Mouse (Mus musculus) stomach, postnatal 0 days (tissue): ENCODE measurements around the gene Rgl3. TPM values are rescaled to one million over a fixed set of nuclear protein-coding genes. Genes with fewer than 3 reads are reported as not detected.

ENCODE experiments used
- ATAC-seq: fragments of 200-750 bp; cut with Nextera tagmentation; 2 replicates; pipeline ENCODE4 v1.8.0; 2017; ENCODE audit not compliant: low FRiP score, low TSS enrichment
- DNase-seq: peaks from one replicate; pipeline ENCODE4 v3.0.0-alpha.2; 2016; ENCODE audit warnings: low spot score
- H3K27ac ChIP-seq: fragments of 300-500 bp; sonication (generic); replicated peaks from 2 replicates; pipeline ENCODE4 v1.5.1; 2014; ENCODE audit warnings: mild to moderate bottlenecking, control low read depth
- H3K27me3 ChIP-seq: fragments of 300-500 bp; sonication (generic); 2 replicates; pipeline ENCODE4 v1.6.1; 2014; ENCODE audit warnings: low read length; ENCODE audit not compliant: control insufficient read depth, insufficient read depth
- H3K36me3 ChIP-seq: fragments of 300-500 bp; sonication (generic); 2 replicates; pipeline ENCODE4 v1.6.1; 2014; ENCODE audit warnings: low read length, mixed read lengths; ENCODE audit not compliant: control insufficient read depth, insufficient read depth
- H3K4me1 ChIP-seq: fragments of 300-500 bp; sonication (generic); replicated peaks from 2 replicates; pipeline ENCODE4 v1.6.1; 2014; ENCODE audit warnings: antibody characterized with exemption; ENCODE audit not compliant: control insufficient read depth, insufficient read depth
- H3K4me2 ChIP-seq: fragments of 300-500 bp; sonication (generic); replicated peaks from 2 replicates; pipeline ENCODE4 v1.6.1; 2014; ENCODE audit warnings: low read depth, mild to moderate bottlenecking, control low read depth, moderate library complexity
- H3K4me3 ChIP-seq: fragments of 300-500 bp; sonication (generic); 2 replicates; pipeline ENCODE4 v1.5.1; 2014; ENCODE audit warnings: low read depth, low read length, control low read depth
- H3K9ac ChIP-seq: fragments of 300-500 bp; sonication (generic); 2 replicates; pipeline ENCODE4 v1.6.1; 2014; ENCODE audit warnings: mild to moderate bottlenecking, low read length, control low read depth, mixed read lengths
- H3K9me3 ChIP-seq: fragments of 300-500 bp; sonication (generic); 2 replicates; pipeline ENCODE4 v1.6.1; 2016; ENCODE audit warnings: low read length; ENCODE audit not compliant: control insufficient read depth
- CTCF ChIP-seq: IDR thresholded peaks from 2 replicates; pipeline ENCODE4 v1.5.1; 2016; ENCODE audit warnings: antibody characterized with exemption, low read depth, mild to moderate bottlenecking, moderate library complexity
- EP300 ChIP-seq: optimal IDR thresholded peaks from 2 replicates; pipeline ENCODE3; 2016; ENCODE audit warnings: antibody characterized with exemption
- WGBS: fragments of 180-500 bp; shearing (Covaris S2); extraction: QIAGEN DNeasy Blood & Tissue Kit; methylation state at CpG from one replicate; pipeline ENCODE4 v1.1.7; 2014; 5-methylcytosine and 5-hydroxymethylcytosine counted together
- polyA plus RNA-seq: library from polyadenylated mRNA; unstranded; fragments of >200 nt; fragmentation: Nextera tagmentation; extraction: Ambion mirVana; gene quantifications from 2 replicates; pipeline ENCODE4 v1.2.1, GENCODE M21; 2015

The Rgl3 gene
- polyA plus RNA-seq, 1 experiment from 2014 or later = 2.7 TPM

GRCm38 (mm10) chr9:21925506-21925905, 63.7 kb downstream of the Rgl3 start:
- Histone ChIP-seq H3K27ac (no peak overlapping the region), H3K36me3 (no peaks in the 10 kb centered on the region), H3K9ac (no peak overlapping the region), H3K4me2 (no peak overlapping the region), H3K9me3 (no peaks in the 10 kb centered on the region), H3K4me3 (no peak overlapping the region), H3K27me3 (no peaks in the 10 kb centered on the region), H3K4me1 (0 out of 2 replicates have a peak, but pooled peaks cover 6% of the 10 kb centered on the region)
- no peak for TF ChIP-seq EP300
- TF ChIP-seq CTCF = 0 out of 2 replicates have a peak, but pooled peaks have one; percentile 2
- no peak for ATAC-seq
- WGBS = 96% methylated on average over 1 of the region's 1 CpGs
- DNase-seq = no peak

GRCm38 (mm10) chr9:21925034-21925433, 64.2 kb downstream of the Rgl3 start:
- no peaks in the 10 kb centered on the region for H3K36me3 ChIP-seq
- DNase-seq = no peak
- no peak for TF ChIP-seq CTCF
- TF ChIP-seq EP300 = no peak
- H3K27me3 ChIP-seq = no peaks in the 10 kb centered on the region
- 0 out of 2 replicates have a peak, but pooled peaks cover 6% of the 10 kb centered on the region for H3K4me1 ChIP-seq
- no peak overlapping the region for H3K9ac ChIP-seq
- H3K4me3 ChIP-seq = no peak overlapping the region
- ATAC-seq = no peak
- 0 out of 2 replicates have a peak overlapping the region, but pooled peaks have one; percentile 24 for H3K27ac ChIP-seq
- H3K9me3 ChIP-seq = no peaks in the 10 kb centered on the region
- no peak overlapping the region for H3K4me2 ChIP-seq
- 94% methylated on average over 3 of the region's 3 CpGs for WGBS

GRCm38 (mm10) chr9:21924099-21924493, 65.2 kb downstream of the Rgl3 start:
- Histone ChIP-seq H3K27ac (peak overlapping the region; percentile 82), H3K4me1 (0 out of 2 replicates have a peak, but pooled peaks cover 6% of the 10 kb centered on the region), H3K4me2 (no peak overlapping the region), H3K4me3 (no peak overlapping the region), H3K9me3 (no peaks in the 10 kb centered on the region), H3K27me3 (no peaks in the 10 kb centered on the region), H3K9ac (no peak overlapping the region), H3K36me3 (no peaks in the 10 kb centered on the region)
- DNase-seq = peak; percentile 95
- ATAC-seq = peak; percentile 84
- TF ChIP-seq EP300 (peak; percentile 24), CTCF (no peak)
- 30% methylated on average over 6 of the region's 6 CpGs for WGBS

GRCm38 (mm10) chr9:21923490-21924098, 65.7 kb downstream of the Rgl3 start:
- no peak overlapping the region for H3K4me3 ChIP-seq
- H3K9me3 ChIP-seq = no peaks in the 10 kb centered on the region
- no peak for ATAC-seq
- 0 out of 2 replicates have a peak, but pooled peaks cover 6% of the 10 kb centered on the region for H3K4me1 ChIP-seq
- H3K4me2 ChIP-seq = no peak overlapping the region
- H3K36me3 ChIP-seq = no peaks in the 10 kb centered on the region
- DNase-seq = no peak
- H3K9ac ChIP-seq = no peak overlapping the region
- peak overlapping the region; percentile 82 for H3K27ac ChIP-seq
- no peak for TF ChIP-seq EP300
- TF ChIP-seq CTCF = no peak
- H3K27me3 ChIP-seq = no peaks in the 10 kb centered on the region
- 21% methylated on average over 3 of the region's 3 CpGs for WGBS

GRCm38 (mm10) chr9:21923036-21923435, 66.2 kb downstream of the Rgl3 start:
- Histone ChIP-seq H3K36me3 (no peaks in the 10 kb centered on the region), H3K9me3 (no peaks in the 10 kb centered on the region), H3K9ac (no peak overlapping the region), H3K27ac (peak overlapping the region; percentile 82), H3K4me3 (no peak overlapping the region), H3K4me2 (no peak overlapping the region), H3K27me3 (no peaks in the 10 kb centered on the region), H3K4me1 (0 out of 2 replicates have a peak, but pooled peaks cover 6% of the 10 kb centered on the region)
- DNase-seq (no peak), ATAC-seq (no peak)
- TF ChIP-seq CTCF (no peak), EP300 (no peak)
- 77% methylated on average over 4 of the region's 4 CpGs for WGBS

Other genes starting within 250 kb of the Rgl3 start
- gene Spc24, start 229.1 kb downstream of the Rgl3 start, polyA plus RNA-seq = 29.2 and 31.2 TPM in 2 replicates
- gene Kank2, start 190.7 kb downstream of the Rgl3 start, polyA plus RNA-seq = 7.3 and 7.5 TPM in 2 replicates
- 2.1 and 2.2 TPM in 2 replicates for gene Angptl8, start 153.9 kb downstream of the Rgl3 start, polyA plus RNA-seq
- gene Dock6, start 136.8 kb downstream of the Rgl3 start, polyA plus RNA-seq = 13.5 and 14.1 TPM in 2 replicates
- 130 and 137 TPM in 2 replicates for gene Rab3d, start 71.3 kb downstream of the Rgl3 start, polyA plus RNA-seq
- 1.1 and 1.9 TPM in 2 replicates for gene Ccdc159, start 62.0 kb downstream of the Rgl3 start, polyA plus RNA-seq
- gene Tmem205, start 61.9 kb downstream of the Rgl3 start, polyA plus RNA-seq = 95.0 and 95.7 TPM in 2 replicates
- 2.7 and 4.1 TPM in 2 replicates for gene Plppr2, start 52.4 kb downstream of the Rgl3 start, polyA plus RNA-seq
- gene Swsap1, start 33.7 kb downstream of the Rgl3 start, polyA plus RNA-seq = 4.2 and 5.4 TPM in 2 replicates
- gene Epor, start 25.9 kb downstream of the Rgl3 start, polyA plus RNA-seq = 2.8 and 3.4 TPM in 2 replicates
- 0.07 and 0.19 TPM in 2 replicates for gene Ccdc151, start 13.2 kb upstream of the Rgl3 start, polyA plus RNA-seq
- gene Prkcsh, start 13.4 kb upstream of the Rgl3 start, polyA plus RNA-seq = 45.0 and 48.4 TPM in 2 replicates
- gene Elavl3, start 62.6 kb upstream of the Rgl3 start, polyA plus RNA-seq = 0.73 and 1.1 TPM in 2 replicates
- gene Gm49318, start 81.8 kb upstream of the Rgl3 start, polyA plus RNA-seq = not detected in 2 replicates
- gene Zfp653, start 81.9 kb upstream of the Rgl3 start, polyA plus RNA-seq = 4.4 and 5.5 TPM in 2 replicates
- gene Ecsit, start 96.0 kb upstream of the Rgl3 start, polyA plus RNA-seq = 31.7 and 33.1 TPM in 2 replicates
- gene Cnn1, start 109.8 kb upstream of the Rgl3 start, polyA plus RNA-seq = 851 and 1,082 TPM in 2 replicates
- gene Elof1, start 127.7 kb upstream of the Rgl3 start, polyA plus RNA-seq = 119 TPM in 2 replicates
- gene Acp5, start 146.3 kb upstream of the Rgl3 start, polyA plus RNA-seq = 41.5 and 42.9 TPM in 2 replicates
- 99.2 and 106 TPM in 2 replicates for gene Pigyl, start 167.4 kb upstream of the Rgl3 start, polyA plus RNA-seq
- 0.47 and 0.61 TPM in 2 replicates for gene Zfp872, start 198.6 kb upstream of the Rgl3 start, polyA plus RNA-seq
- 12.2 and 12.9 TPM in 2 replicates for gene Zfp809, start 236.3 kb upstream of the Rgl3 start, polyA plus RNA-seq